Mouse (Mus musculus) thymus, adult 2 months (tissue): ENCODE results near the gene Sspn. TPM values are rescaled to one million over a fixed set of nuclear protein-coding genes. Genes with fewer than 3 reads are reported as not detected.

Experiments used
- DNase-seq: peaks from one replicate; pipeline ENCODE4 v3.0.0; 2021
- H3K27ac ChIP-seq: fragments of 200-500 bp; 2 replicates; pipeline ENCODE4 v1.5.1; 2012; ENCODE audit warnings: low read length, control low read depth; ENCODE audit not compliant: control insufficient read depth, insufficient read depth
- H3K27me3 ChIP-seq: fragments of 200-500 bp; 2 replicates; pipeline ENCODE4 v1.6.1; 2012; ENCODE audit warnings: mild to moderate bottlenecking, low read length, moderate library complexity, mixed read lengths; ENCODE audit not compliant: control insufficient read depth, insufficient read depth
- H3K36me3 ChIP-seq: fragments of 200-500 bp; 2 replicates; pipeline ENCODE4 v1.6.1; 2012; ENCODE audit warnings: mild to moderate bottlenecking, low read length, moderate library complexity; ENCODE audit not compliant: control insufficient read depth, insufficient read depth
- H3K4me1 ChIP-seq: fragments of 200-500 bp; replicated peaks from 2 replicates; pipeline ENCODE4 v1.6.1; 2012; ENCODE audit warnings: low read length; ENCODE audit not compliant: control insufficient read depth, insufficient read depth
- H3K4me3 ChIP-seq: fragments of 200-500 bp; 2 replicates; pipeline ENCODE4 v1.5.1; 2012; ENCODE audit warnings: mild to moderate bottlenecking, low read length, control low read depth, moderate library complexity; ENCODE audit not compliant: control insufficient read depth, insufficient read depth
- CTCF ChIP-seq: fragments of 200-500 bp; IDR thresholded peaks from 2 replicates; pipeline ENCODE4 v1.5.1; 2012; ENCODE audit warnings: mild to moderate bottlenecking, control low read depth, low read length, moderate library complexity, borderline replicate concordance; ENCODE audit not compliant: control insufficient read depth, poor library complexity, insufficient read depth; ENCODE audit errors: extremely low read depth
- POLR2A ChIP-seq: fragments of 200-500 bp; IDR thresholded peaks from 2 replicates; pipeline ENCODE4 v1.6.1; 2012; ENCODE audit warnings: mild to moderate bottlenecking, low read length, control low read depth, moderate library complexity; ENCODE audit not compliant: control insufficient read depth, poor library complexity, insufficient read depth; ENCODE audit errors: extremely low read depth
- WGBS: fragments of 180-500 bp; shearing (Covaris S2); methylation state at CpG from one replicate; pipeline ENCODE4 v1.1.7; 2018; 5-methylcytosine and 5-hydroxymethylcytosine counted together
- polyA plus RNA-seq: library from polyadenylated mRNA; depleted of rRNA; stranded (reverse); fragments of >200 nt; gene quantifications from 2 replicates; pipeline ENCODE4 v1.2.3, GENCODE M21; 2012

Sspn gene
- polyA plus RNA-seq, 1 experiment = 2.9 TPM

GRCm38 (mm10) chr6:145974766-145975165 is 43.3 kb downstream of the Sspn start:
- DNase-seq = no peak
- no peak overlapping the region for H3K27ac ChIP-seq
- 90% methylated on average over 7 of the region's 7 CpGs for WGBS
- H3K27me3 ChIP-seq = no peaks in the 10 kb centered on the region
- no peaks in the 10 kb centered on the region for H3K36me3 ChIP-seq
- no peaks in the 10 kb centered on the region for H3K4me1 ChIP-seq
- no peak overlapping the region for H3K4me3 ChIP-seq
- TF ChIP-seq POLR2A (no peak), CTCF (no peak)

- Histone ChIP-seq H3K27ac (no peak overlapping the region), H3K36me3 (no peaks in the 10 kb centered on the region), H3K4me1 (no peaks in the 10 kb centered on the region), H3K4me3 (no peak overlapping the region), H3K27me3 (no peaks in the 10 kb centered on the region)
- DNase-seq = no peak
- 92% methylated on average over 3 of the region's 3 CpGs for WGBS
- TF ChIP-seq POLR2A (no peak), CTCF (no peak)
Observed at GRCm38 (mm10) chr6:145977344-145977743, 45.9 kb downstream of the Sspn start.

DNA sequence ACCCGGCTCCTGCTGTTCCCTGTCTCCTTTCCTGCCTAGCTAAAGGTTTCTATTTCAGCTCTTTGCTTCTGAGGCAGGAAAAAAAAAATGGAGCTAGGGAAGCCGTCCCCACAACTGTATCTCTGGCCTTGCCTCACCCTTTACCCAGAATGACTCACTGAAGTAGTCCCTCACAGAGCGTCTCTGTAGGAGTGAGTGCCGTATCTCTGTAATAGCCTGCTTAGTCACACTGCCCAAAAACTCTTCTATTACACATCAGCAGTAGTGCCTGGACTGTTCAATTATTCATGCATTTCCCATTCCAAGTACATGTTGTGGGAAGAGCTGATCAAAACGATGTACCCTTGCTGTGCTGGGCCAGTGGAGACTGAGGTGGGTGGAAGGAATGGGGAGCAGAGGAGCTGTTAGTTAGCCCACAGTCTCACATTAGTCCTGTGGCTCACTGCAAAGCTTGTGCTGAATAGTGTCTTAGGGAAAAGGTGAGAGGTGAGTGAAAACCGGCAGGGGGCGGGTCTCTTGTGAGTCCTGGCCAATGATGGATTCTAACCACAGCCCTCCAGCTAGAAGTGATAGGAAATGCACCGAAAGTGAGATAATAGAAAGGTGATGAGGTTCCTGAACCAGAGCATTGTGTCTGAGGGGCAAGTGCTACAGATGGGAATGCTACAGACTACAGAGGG is 46.5 kb downstream of the Sspn start:
- TF ChIP-seq POLR2A (no peak), CTCF (no peak)
- WGBS = 91% methylated on average over 8 of the region's 8 CpGs
- no peaks in the 10 kb centered on the region for H3K36me3 ChIP-seq
- DNase-seq = peak; percentile 8
- H3K27me3 ChIP-seq = no peaks in the 10 kb centered on the region
- H3K27ac ChIP-seq = no peak overlapping the region
- H3K4me3 ChIP-seq = no peak overlapping the region
- no peaks in the 10 kb centered on the region for H3K4me1 ChIP-seq

GRCm38 (mm10) chr6:145981074-145981473 is 49.6 kb downstream of the Sspn start:
- Histone ChIP-seq H3K4me1 (no peaks in the 10 kb centered on the region), H3K27me3 (no peaks in the 10 kb centered on the region), H3K4me3 (no peak overlapping the region), H3K36me3 (no peaks in the 10 kb centered on the region), H3K27ac (no peak overlapping the region)
- DNase-seq = no peak
- WGBS = 96% methylated on average over 8 of the region's 8 CpGs
- no peak for TF ChIP-seq CTCF
- no peak for TF ChIP-seq POLR2A

DNA sequence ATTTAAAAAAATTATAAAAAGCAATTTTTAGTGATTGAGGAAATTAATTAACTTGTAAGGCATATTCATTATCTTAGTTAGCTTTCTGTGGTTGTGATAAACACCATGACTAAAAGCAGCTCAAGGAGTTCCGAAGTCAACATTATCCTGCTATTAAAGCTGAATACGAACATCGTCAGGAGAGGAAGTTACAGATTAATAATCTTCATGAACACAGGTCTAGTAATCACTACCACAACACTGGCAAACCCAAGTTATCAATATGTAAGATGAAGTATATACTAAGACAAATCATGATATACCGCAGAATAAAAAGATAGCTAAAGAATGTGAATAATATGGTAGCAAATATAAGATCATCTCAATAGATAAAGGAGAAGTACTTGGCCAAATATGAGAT is 50.9 kb downstream of the Sspn start:
- H3K36me3 ChIP-seq = no peaks in the 10 kb centered on the region
- TF ChIP-seq POLR2A (no peak), CTCF (no peak)
- 100% methylated on average over 4 of the region's 4 CpGs for WGBS
- H3K27me3 ChIP-seq = no peaks in the 10 kb centered on the region
- H3K27ac ChIP-seq = no peak overlapping the region
- no peaks in the 10 kb centered on the region for H3K4me1 ChIP-seq
- no peak for DNase-seq
- no peak overlapping the region for H3K4me3 ChIP-seq

GRCm38 (mm10) chr6:145990578-145990977 is 59.1 kb downstream of the Sspn start:
- no peak for TF ChIP-seq POLR2A
- TF ChIP-seq CTCF = no peak
- Histone ChIP-seq H3K27me3 (no peaks in the 10 kb centered on the region), H3K27ac (no peak overlapping the region), H3K36me3 (no peaks in the 10 kb centered on the region), H3K4me3 (no peak overlapping the region), H3K4me1 (peaks cover 2% of the 10 kb centered on the region; the same call in 1 of the 2 replicates)
- no peak for DNase-seq
- WGBS = 94% methylated on average over 1 of the region's 1 CpGs

DNA sequence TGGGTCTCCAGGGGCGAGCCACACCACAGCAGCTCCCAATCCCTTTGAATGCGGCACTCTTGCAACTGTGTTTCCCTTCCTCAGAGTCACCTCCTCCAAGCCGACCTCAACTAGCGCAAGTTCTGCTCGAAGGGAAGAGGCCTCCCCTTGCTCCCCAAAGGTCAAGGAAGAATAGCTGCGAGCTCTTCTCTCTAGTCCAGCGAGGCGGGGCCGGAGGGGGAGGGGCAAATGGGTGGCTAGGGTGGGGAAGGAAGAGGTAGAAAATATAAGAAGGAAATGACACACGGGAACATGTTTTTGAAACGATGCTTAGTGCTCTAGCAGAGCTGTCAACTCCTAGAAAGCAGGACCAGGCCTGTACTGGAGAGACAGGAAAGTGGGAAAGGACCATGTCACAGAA is 61.1 kb downstream of the Sspn start:
- Histone ChIP-seq H3K4me1 (peaks cover 2% of the 10 kb centered on the region; the same call in 1 of the 2 replicates), H3K36me3 (no peaks in the 10 kb centered on the region), H3K27ac (no peak overlapping the region), H3K4me3 (no peak overlapping the region), H3K27me3 (no peaks in the 10 kb centered on the region)
- WGBS = 58% methylated on average over 11 of the region's 11 CpGs
- DNase-seq = no peak
- no peak for TF ChIP-seq POLR2A
- no peak for TF ChIP-seq CTCF
